Mouse (Mus musculus): Measurements from ENCODE around the gene Fam49a. TPM values are rescaled to one million over a fixed set of nuclear protein-coding genes. Genes with fewer than 3 reads are reported as not detected.

Fam49a gene
- polyA plus RNA-seq (2015; fragmentation: Nextera tagmentation; extraction: Ambion mirVana): 22.3 and 23.9 TPM in 2 replicates

- Histone ChIP-seq H3K4me1 (replicated peaks) (peaks cover 52% of the 10 kb centered on the region), H3K4me2 (peak within 1 kb of the TSS; percentile 83), H3K36me3 (no peaks in the 10 kb centered on the region), H3K27ac (peak within 1 kb of the TSS; percentile 86), H3K9me3 (replicated peaks) (no peaks in the 10 kb centered on the region), H3K9ac (peak within 1 kb of the TSS; percentile 96), H3K4me3 (peak within 1 kb of the TSS; percentile 95), H3K27me3 (no peaks in the 10 kb centered on the region)
- peak; percentile 86 for ATAC-seq (replicated peaks; ENCODE audit: insufficient number of reproducible peaks, insufficient read depth, low FRiP score, low read depth)
- under 1% methylated on average over 56 of the region's 62 CpGs for WGBS
Measured at GRCm38 (mm10) chr12:12261987-12262971, at the start of gene Fam49a. Gene Fam49a (plus strand): TSS chr12:12262139.

GRCm38 (mm10) chr12:12213536-12213935, 48.4 kb upstream of the Fam49a start:
- H3K36me3 ChIP-seq: no peaks in the 10 kb centered on the region
- H3K27ac ChIP-seq: no peak overlapping the region
- H3K27me3 ChIP-seq: no peaks in the 10 kb centered on the region
- WGBS: 67% methylated on average over 3 of the region's 3 CpGs
- no peak overlapping the region for H3K4me2 ChIP-seq
- H3K9me3 ChIP-seq (replicated peaks): no peaks in the 10 kb centered on the region
- H3K9ac ChIP-seq: no peak overlapping the region
- H3K4me1 ChIP-seq (replicated peaks): no peaks in the 10 kb centered on the region
- H3K4me3 ChIP-seq: no peak overlapping the region
- no peak for ATAC-seq (replicated peaks; ENCODE audit: insufficient number of reproducible peaks, insufficient read depth, low FRiP score, low read depth)

- H3K9me3 ChIP-seq (replicated peaks): no peaks in the 10 kb centered on the region
- no peaks in the 10 kb centered on the region for H3K36me3 ChIP-seq
- 75% methylated on average over 5 of the region's 5 CpGs for WGBS
- H3K9ac ChIP-seq: no peak overlapping the region
- H3K27ac ChIP-seq: no peak overlapping the region
- H3K4me1 ChIP-seq (replicated peaks): peaks cover 2% of the 10 kb centered on the region; the same call in 1 of the 2 replicates
- no peak for ATAC-seq (replicated peaks; ENCODE audit: insufficient number of reproducible peaks, insufficient read depth, low FRiP score, low read depth)
- no peak overlapping the region for H3K4me3 ChIP-seq
- no peak overlapping the region for H3K4me2 ChIP-seq
- no peaks in the 10 kb centered on the region for H3K27me3 ChIP-seq
Measured at GRCm38 (mm10) chr12:12218947-12219346, 43.0 kb upstream of the Fam49a start.

- Histone ChIP-seq H3K36me3 (no peaks in the 10 kb centered on the region), H3K4me2 (no peak overlapping the region), H3K4me3 (no peak overlapping the region), H3K27me3 (no peaks in the 10 kb centered on the region), H3K4me1 (replicated peaks) (peaks cover 2% of the 10 kb centered on the region; the same call in 1 of the 2 replicates), H3K9me3 (replicated peaks) (no peaks in the 10 kb centered on the region), H3K27ac (no peak overlapping the region), H3K9ac (no peak overlapping the region)
- WGBS: 45% methylated on average over 8 of the region's 8 CpGs
- ATAC-seq (replicated peaks; ENCODE audit: insufficient number of reproducible peaks, insufficient read depth, low FRiP score, low read depth): 0 out of 2 replicates have a peak, but pooled peaks have one; percentile 41
Measured at GRCm38 (mm10) chr12:12220755-12221496, 41.0 kb upstream of the Fam49a start.

GRCm38 (mm10) chr12:12222585-12223290, 39.2 kb upstream of the Fam49a start:
- peaks cover 2% of the 10 kb centered on the region; the same call in 1 of the 2 replicates for H3K4me1 ChIP-seq (replicated peaks)
- WGBS: 69% methylated on average over 9 of the region's 9 CpGs
- no peaks in the 10 kb centered on the region for H3K36me3 ChIP-seq
- H3K4me2 ChIP-seq: no peak overlapping the region
- H3K27ac ChIP-seq: no peak overlapping the region
- no peak for ATAC-seq (replicated peaks; ENCODE audit: insufficient number of reproducible peaks, insufficient read depth, low FRiP score, low read depth)
- H3K9me3 ChIP-seq (replicated peaks): no peaks in the 10 kb centered on the region
- no peak overlapping the region for H3K4me3 ChIP-seq
- no peaks in the 10 kb centered on the region for H3K27me3 ChIP-seq
- H3K9ac ChIP-seq: no peak overlapping the region

- 64% methylated on average over 2 of the region's 2 CpGs for WGBS
- H3K4me1 ChIP-seq (replicated peaks): peaks cover 2% of the 10 kb centered on the region; the same call in 1 of the 2 replicates
Measured at GRCm38 (mm10) chr12:12223336-12223735, 38.6 kb upstream of the Fam49a start.

GRCm38 (mm10) chr12:12225706-12226105, 36.2 kb upstream of the Fam49a start:
- H3K27me3 ChIP-seq: no peaks in the 10 kb centered on the region
- no peak overlapping the region for H3K4me3 ChIP-seq
- H3K4me2 ChIP-seq: no peak overlapping the region
- H3K4me1 ChIP-seq (replicated peaks): peaks cover 2% of the 10 kb centered on the region; the same call in 1 of the 2 replicates
- no peak overlapping the region for H3K27ac ChIP-seq
- no peak for ATAC-seq (replicated peaks; ENCODE audit: insufficient number of reproducible peaks, insufficient read depth, low FRiP score, low read depth)
- no peaks in the 10 kb centered on the region for H3K36me3 ChIP-seq
- no peaks in the 10 kb centered on the region for H3K9me3 ChIP-seq (replicated peaks)
- whole genome bisulfite sequencing: 72% methylated on average over 6 of the region's 6 CpGs
- no peak overlapping the region for H3K9ac ChIP-seq

More at GRCm38 (mm10) chr12:12223336-12223735, 38.6 kb upstream of the Fam49a start:
- Histone ChIP-seq H3K9me3 (replicated peaks) (no peaks in the 10 kb centered on the region), H3K4me3 (no peak overlapping the region), H3K36me3 (no peaks in the 10 kb centered on the region), H3K27me3 (no peaks in the 10 kb centered on the region), H3K27ac (no peak overlapping the region), H3K9ac (no peak overlapping the region), H3K4me2 (no peak overlapping the region)
- ATAC-seq (replicated peaks; ENCODE audit: insufficient number of reproducible peaks, insufficient read depth, low FRiP score, low read depth): no peak

GRCm38 (mm10) chr12:12227594-12227993, 34.3 kb upstream of the Fam49a start:
- no peak for ATAC-seq (replicated peaks; ENCODE audit: insufficient number of reproducible peaks, insufficient read depth, low FRiP score, low read depth)
- 85% methylated on average over 3 of the region's 3 CpGs for WGBS

GRCm38 (mm10) chr12:12230031-12230557, 31.8 kb upstream of the Fam49a start:
- no peak for ATAC-seq (replicated peaks; ENCODE audit: insufficient number of reproducible peaks, insufficient read depth, low FRiP score, low read depth)
- Histone ChIP-seq H3K4me2 (no peak overlapping the region), H3K9ac (no peak overlapping the region), H3K4me3 (no peak overlapping the region), H3K36me3 (no peaks in the 10 kb centered on the region), H3K27me3 (no peaks in the 10 kb centered on the region), H3K9me3 (replicated peaks) (no peaks in the 10 kb centered on the region), H3K27ac (no peak overlapping the region), H3K4me1 (replicated peaks) (no peaks in the 10 kb centered on the region)

More at GRCm38 (mm10) chr12:12227594-12227993, 34.3 kb upstream of the Fam49a start:
- H3K27me3 ChIP-seq: no peaks in the 10 kb centered on the region
- H3K4me1 ChIP-seq (replicated peaks): no peaks in the 10 kb centered on the region
- H3K4me2 ChIP-seq: no peak overlapping the region
- H3K9ac ChIP-seq: no peak overlapping the region
- no peak overlapping the region for H3K4me3 ChIP-seq
- H3K9me3 ChIP-seq (replicated peaks): no peaks in the 10 kb centered on the region
- H3K36me3 ChIP-seq: no peaks in the 10 kb centered on the region
- H3K27ac ChIP-seq: no peak overlapping the region

- Histone ChIP-seq H3K4me1 (replicated peaks) (no peaks in the 10 kb centered on the region), H3K4me3 (no peak overlapping the region), H3K4me2 (no peak overlapping the region), H3K27ac (no peak overlapping the region), H3K9ac (no peak overlapping the region), H3K27me3 (no peaks in the 10 kb centered on the region), H3K36me3 (no peaks in the 10 kb centered on the region), H3K9me3 (replicated peaks) (no peaks in the 10 kb centered on the region)
- no peak for ATAC-seq (replicated peaks; ENCODE audit: insufficient number of reproducible peaks, insufficient read depth, low FRiP score, low read depth)
- 82% methylated on average over 4 of the region's 4 CpGs for WGBS
Measured at GRCm38 (mm10) chr12:12232097-12232496, 29.8 kb upstream of the Fam49a start.

All from heart, embryonic 15.5 days (tissue).